Mouse (Mus musculus) cerebellum, adult 2 months (tissue): ENCODE results near the gene Tmem186.

Source experiments
- CTCF ChIP-seq: fragments of 200-500 bp; IDR thresholded peaks from 2 replicates; pipeline ENCODE4 v1.5.1; 2011; ENCODE audit warnings: low read depth, mild to moderate bottlenecking, control low read depth, low read length, moderate library complexity, borderline replicate concordance; ENCODE audit not compliant: insufficient read depth
- POLR2A ChIP-seq: fragments of 200-500 bp; IDR thresholded peaks from 2 replicates; pipeline ENCODE4 v1.6.1; 2011; ENCODE audit warnings: low read length, control low read depth, borderline replicate concordance; ENCODE audit not compliant: insufficient read depth

GRCm38 (mm10) chr16:8685087-8685486 is 47.6 kb upstream of the Tmem186 start:
- no peak for TF ChIP-seq POLR2A
- no peak for TF ChIP-seq CTCF
